Mouse (Mus musculus) kidney, postnatal 25 days (tissue): Measurements from ENCODE around the gene Gm20388.

Experiments used
- DNase-seq, 2 experiments: peaks; one replicate each; pipeline ENCODE4 v3.0.0; 2021; ENCODE audit warnings: mixed read lengths in 2 of 2

Gm20388 gene

GRCm38 (mm10) chr8:123657826-123658225 lies 3747.2 kb downstream of the Gm20388 start:
- no peak for DNase-seq

- DNase-seq: no peak
These were observed 3748.9 kb downstream of the Gm20388 start for GRCm38 (mm10) chr8:123659469-123660057.

GRCm38 (mm10) chr8:123661515-123661914 lies 3750.9 kb downstream of the Gm20388 start:
- no peak for DNase-seq

DNA sequence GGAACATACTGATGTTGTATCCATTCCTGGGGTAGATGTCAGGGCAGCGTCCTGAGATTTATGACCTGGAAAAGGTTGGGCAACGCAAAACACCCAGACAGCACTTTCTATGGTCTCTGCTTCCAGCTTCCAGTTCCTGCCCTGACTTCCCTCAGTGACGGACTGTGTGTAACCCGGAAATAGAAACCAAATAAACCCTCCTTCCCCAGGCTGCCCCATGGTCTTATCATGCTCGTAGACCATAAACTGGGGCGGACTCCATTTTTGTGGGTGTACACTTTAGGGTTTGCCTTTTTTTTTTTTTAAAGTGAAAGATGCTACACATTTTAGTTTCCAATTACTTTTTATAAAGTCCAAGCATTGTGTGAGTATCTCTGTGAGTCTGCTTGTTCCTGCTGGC lies 3754.9 kb downstream of the Gm20388 start:
- no peak for DNase-seq

- DNase-seq: no peak
These were observed 3756.2 kb downstream of the Gm20388 start for GRCm38 (mm10) chr8:123666832-123667231.

GRCm38 (mm10) chr8:123668681-123669080 lies 3758.0 kb downstream of the Gm20388 start:
- no peak for DNase-seq

- no peak for DNase-seq
These were observed 3760.1 kb downstream of the Gm20388 start for GRCm38 (mm10) chr8:123670766-123671165.

DNA sequence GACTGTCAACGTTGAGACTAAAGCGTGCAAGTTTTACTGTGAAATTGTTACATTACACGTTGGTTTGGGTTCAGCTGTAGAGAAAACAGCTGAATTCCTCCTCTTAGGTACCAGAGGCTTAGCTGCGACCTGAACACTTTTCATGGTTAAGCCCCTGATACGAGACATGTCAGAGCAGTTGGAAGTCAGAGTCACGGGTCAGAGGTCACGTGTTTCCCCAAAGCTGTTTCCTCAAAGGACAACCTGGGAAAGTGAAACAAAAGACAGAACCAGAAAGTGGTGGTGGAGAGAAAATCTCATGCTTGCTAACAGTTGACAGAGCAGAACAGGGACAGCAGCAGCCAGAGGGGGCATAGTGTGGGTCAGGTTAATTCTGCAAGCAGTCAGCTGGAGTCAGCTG lies 3760.8 kb downstream of the Gm20388 start:
- DNase-seq: no peak

DNA sequence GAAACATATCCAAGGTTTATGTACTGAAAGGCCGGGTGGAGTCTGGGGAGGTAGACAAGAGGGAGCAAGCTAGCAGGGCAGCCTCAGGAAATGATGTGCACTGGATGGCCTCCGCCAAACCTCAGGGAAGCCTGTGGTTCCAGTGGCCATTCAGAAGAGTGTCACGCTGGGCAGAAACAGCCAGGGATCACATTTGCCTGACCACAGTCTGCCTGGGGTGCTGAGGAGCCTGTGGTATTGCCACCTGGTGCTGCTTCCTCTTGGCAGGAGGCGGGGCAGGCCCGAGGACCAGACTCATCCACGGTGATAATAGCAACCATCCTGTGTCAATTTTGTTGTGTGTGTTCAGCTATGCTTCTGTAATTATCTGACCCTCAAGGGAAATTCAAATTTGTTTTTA lies 3762.0 kb downstream of the Gm20388 start:
- DNase-seq: no peak

DNA sequence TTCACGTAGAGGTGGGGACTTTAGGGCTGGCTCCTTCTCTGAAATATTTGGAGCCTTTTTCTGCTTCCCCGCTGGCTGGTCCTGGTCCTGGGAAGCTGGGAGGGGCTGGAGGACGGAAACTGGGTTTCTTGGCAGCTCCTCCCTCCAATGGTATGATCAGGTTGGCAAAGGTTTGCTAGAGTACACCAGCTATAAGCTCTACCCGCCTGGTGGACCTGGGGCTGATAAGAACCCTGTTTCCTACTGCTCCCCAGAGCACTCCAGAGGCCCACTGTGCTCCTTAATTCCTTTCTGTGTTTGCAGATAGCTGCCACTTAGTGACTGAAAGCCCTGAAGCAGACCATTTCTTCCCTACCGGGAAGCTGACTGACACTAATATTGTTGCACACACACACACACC lies 3765.0 kb downstream of the Gm20388 start:
- DNase-seq: no peak

DNA sequence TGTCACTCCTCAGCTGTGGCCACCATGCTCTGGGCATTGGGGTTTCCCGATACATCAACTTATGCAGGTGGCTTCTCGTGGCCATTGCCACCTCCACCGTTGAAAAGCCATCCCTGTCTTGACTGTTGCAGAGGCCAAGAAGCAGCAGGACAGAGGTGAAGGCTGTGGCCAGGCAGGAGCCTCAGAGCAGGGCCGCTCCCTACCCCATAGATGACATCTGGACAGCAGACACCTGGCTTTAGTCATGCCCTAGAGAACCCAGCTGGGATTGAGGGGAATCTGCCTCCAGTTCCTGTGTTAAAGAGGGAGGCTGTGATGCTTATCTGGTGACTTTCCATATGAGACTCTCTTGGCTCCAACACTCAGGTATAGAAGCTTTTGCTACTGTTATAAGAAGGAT lies 3767.7 kb downstream of the Gm20388 start:
- DNase-seq: no peak

DNA sequence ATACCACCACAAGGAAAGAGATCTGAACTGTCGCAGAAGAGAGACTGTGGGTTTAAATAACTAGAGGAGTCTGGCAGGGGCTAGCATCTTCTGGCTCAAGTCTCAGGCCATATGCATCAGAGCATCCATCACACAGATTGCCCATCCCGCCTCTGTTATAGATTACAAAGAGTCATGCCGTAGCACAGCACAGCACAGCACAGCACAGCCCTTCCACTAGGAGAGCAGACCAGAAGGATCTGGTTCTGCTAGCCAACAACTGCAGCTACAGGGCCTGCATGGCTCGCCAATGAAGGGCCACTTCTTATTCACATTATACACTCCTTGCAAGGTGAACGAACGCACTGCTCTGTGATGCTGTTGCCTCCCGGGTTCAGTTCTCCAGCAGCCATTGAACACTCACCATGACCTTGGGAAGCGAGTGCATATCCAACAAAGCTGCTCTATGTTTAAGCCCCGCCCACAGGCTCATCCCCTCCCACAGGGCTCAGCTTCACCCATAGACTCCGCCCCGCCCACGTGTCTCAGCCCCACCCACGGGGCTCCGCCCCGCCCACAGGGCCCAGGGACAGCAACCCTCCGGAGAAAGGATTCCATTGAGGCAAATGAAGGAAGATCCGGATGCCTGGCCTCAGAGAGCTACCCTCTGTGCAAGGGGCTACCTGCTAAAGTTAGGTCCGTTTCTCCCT lies 3771.6 kb downstream of the Gm20388 start:
- peak; percentile 35 to 47 for DNase-seq

DNA sequence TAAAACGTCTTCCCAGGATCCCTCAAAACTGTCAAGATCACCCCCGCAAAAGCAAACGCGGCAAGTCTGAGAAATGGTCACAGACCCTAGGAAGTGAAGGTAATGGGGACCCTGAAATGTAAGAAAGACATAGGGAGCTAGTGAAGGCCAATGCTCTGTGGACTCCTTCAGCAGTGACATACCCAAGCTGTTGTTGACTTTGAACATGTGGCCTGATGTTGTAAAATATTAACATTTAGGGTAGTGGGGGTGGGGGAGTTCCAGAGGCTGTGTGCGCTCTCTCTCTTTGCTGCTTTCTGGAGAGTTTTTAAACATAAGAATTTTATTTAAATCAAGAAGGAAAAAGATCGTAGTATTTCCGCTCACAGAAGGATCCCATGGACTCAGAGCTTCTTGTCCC lies 3772.7 kb downstream of the Gm20388 start:
- peak in 1 of 2 experiments; percentile 17 for DNase-seq

- DNase-seq: no peak
These were observed 3774.2 kb downstream of the Gm20388 start for GRCm38 (mm10) chr8:123684806-123685205.

DNA sequence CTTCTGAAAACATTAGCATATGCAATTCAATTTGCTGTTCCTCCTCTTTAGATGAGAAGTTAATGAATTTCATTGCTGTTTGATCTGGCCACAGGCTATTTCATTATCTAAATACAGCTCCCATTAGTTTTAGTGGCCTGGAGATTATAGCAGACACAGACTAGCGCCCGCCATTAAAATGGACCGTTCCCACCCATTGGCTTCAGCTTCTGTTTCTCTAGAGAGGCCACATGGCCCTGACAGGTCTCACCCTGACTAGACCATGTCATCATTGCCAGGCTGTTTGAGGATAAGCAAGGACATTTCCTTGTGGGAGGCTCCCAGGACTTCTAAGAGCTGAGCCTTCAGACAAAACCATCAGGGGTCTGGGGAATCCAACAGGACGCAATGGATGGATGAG lies 3774.8 kb downstream of the Gm20388 start:
- DNase-seq: no peak

DNA sequence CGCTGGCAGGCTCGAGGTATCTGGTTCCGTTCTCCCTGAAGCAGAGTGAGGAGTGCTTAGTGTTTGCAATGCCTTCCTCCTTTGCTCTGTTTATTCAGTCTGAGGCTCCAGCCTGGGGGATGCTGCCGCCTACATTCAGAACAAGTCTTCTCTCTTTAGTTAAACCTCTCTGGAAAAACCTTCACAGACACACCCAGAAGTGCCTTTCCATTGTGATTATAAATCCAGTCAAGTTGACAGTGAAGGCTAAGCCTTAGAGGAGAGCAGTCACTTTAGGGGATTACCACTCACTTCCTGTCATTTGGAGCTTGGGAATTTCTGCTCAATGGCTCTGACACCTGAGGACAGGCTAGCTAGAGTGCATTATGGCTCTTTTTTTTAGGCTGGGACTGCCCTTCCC lies 3777.2 kb downstream of the Gm20388 start:
- DNase-seq: no peak

DNA sequence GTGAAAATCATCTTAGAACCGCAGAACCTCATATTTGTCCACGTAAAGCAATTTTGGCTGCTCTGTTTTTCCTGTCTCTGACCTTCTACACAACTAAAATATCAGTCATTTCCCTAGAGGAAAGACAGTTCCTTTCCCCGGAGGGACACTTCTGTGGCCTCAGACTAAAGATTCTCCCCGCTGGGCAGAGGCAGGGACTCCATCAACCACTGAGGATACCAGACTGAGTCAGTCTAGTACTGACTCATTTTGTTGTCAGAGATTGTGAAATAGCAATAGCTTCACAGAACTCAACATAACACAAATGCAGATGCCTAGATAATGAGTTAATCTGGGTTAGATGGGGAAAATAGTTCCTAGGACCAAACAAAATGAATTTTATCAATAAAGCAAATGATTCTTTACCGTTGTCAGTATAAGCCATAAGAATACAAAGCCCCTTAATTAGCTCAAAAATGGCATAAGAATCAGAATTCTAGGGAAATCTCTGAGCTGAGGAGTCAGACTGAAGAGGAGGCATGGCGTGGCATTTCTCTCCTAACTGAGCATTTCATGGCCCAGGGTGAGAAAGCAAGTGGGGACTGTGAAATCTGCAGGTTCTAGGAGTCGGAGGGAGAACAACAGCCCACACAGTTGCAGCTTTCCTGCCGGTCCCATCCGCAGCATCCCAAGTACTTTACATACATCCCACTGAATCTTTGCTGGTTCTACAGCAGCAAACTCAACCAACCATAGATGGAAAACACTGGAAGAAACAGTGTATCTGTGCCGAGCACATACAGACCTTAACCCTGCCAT lies 3781.7 kb downstream of the Gm20388 start:
- no peak for DNase-seq

- no peak for DNase-seq
These were observed 3785.5 kb downstream of the Gm20388 start for GRCm38 (mm10) chr8:123696167-123696566.

GRCm38 (mm10) chr8:123697329-123697728 lies 3786.7 kb downstream of the Gm20388 start:
- DNase-seq: no peak

- no peak for DNase-seq
These were observed 3789.9 kb downstream of the Gm20388 start for GRCm38 (mm10) chr8:123700399-123701070.

DNA sequence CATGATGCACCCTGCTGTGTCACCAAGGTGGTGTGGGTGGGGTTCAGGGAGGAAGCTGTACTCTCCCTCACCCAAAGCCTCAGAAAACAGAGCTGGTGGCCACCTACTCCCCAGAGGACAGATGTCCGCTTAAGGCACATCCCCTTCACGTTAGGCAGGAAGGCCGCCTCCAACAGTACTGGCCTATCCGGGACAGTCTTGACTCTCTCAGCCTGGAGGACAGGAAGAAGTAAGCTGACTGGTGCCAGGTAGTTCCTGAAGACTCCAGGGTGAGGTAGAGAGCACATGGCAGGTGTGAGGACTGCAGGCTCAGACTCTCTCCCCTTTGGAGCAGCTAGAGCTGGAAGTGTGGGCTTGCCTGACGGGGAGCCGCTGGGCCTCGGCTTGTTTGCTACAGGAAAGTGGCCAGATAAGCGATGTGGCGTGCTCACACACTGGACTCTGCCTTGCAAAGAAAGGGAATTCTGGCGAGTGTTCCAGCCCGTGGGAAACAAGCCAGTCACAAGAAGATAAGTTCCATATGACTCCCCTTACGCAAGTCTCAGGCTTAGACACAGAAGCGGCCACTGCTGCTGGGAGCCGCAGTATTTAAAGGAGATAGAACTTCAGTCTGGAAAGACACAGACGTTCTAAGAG lies 3791.4 kb downstream of the Gm20388 start:
- DNase-seq: peak in 1 of 2 experiments; percentile 10

DNA sequence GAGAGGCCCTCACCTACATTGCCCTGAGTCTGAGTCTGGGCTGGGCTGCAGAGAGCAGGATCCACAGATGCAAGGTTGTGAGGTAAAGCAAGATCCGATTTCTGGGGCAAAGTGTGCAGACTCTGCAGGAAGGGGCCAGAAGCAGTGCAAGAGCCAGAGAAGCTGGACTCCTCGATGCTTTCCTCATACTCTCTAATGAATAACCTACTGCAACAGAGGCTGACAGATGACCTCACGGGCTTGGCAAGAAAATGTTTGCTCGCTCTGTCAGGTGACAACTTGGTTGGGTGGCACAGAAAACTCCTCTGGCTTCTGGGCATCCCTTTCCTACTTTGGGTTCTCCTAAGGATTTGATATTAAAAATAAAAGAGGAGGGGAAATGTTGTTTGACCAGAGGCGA lies 3794.7 kb downstream of the Gm20388 start:
- DNase-seq: peak in 1 of 2 experiments; percentile 52

DNA sequence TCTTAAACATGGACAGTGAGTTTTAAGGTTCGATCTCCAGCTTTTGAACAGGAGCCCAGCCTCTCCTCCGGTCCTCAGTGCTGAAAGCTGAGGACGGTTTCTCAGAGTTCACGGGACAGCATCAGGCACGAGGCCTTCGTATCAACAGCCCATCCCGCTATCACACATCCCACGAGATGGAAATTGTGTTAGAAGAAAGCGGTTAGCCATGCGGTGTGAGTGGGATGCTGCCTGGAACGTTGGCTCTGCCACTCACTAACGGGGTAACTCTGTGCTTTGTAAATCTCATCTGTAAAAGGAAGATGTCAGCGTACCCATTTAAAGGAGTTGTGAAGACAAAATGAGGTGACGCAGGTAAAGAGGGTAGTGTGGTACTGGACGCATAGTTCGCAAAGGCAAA lies 3796.5 kb downstream of the Gm20388 start:
- no peak for DNase-seq
